Mouse (Mus musculus): ENCODE results near the gene Tmem52.

GRCm38 (mm10) chr4:155470997-155471396 is 2.1 kb downstream of the Tmem52 start:
- TF ChIP-seq POLR2A (IDR thresholded peaks at IDR 0.05; ENCODE audit: insufficient read length, low read depth) (no peak), USF1 (IDR thresholded peaks at IDR 0.05; ENCODE audit: low read depth) (no peak), POLR2AphosphoS2 (IDR thresholded peaks at IDR 0.05; ENCODE audit: insufficient read length, low read depth) (no peak), CEBPB (IDR thresholded peaks at IDR 0.05; ENCODE audit: insufficient read depth, poor library complexity, severe bottlenecking) (no peak)
